Mouse (Mus musculus): ENCODE measurements around the gene Sema3f.

- TF ChIP-seq EP300 (IDR thresholded peaks at IDR 0.05; ENCODE audit: insufficient read depth, low read depth, low read length) (no peak), POLR2A (IDR thresholded peaks at IDR 0.05; ENCODE audit: insufficient read depth, low read length) (no peak), CTCF (IDR thresholded peaks at IDR 0.05; ENCODE audit: low read depth, low read length) (no peak)
Observed at GRCm38 (mm10) chr9:107715632-107716031, 5.4 kb upstream of the Sema3f start.

Data from ES-Bruce4 (cell line).